Mouse (Mus musculus) erythroblast, embryonic 14.5 days (primary cell): Measurements from ENCODE around the gene Pex14. TPM values are rescaled to one million over a fixed set of nuclear protein-coding genes. Genes with fewer than 3 reads are reported as not detected.

Experiments
- H3K27me3 ChIP-seq: 2 replicates; pipeline ENCODE4 v1.6.1; 2012; ENCODE audit warnings: inconsistent platforms; ENCODE audit not compliant: control insufficient read depth
- H3K36me3 ChIP-seq: 2 replicates; pipeline ENCODE4 v1.6.1; 2012; ENCODE audit warnings: mild to moderate bottlenecking, inconsistent platforms; ENCODE audit not compliant: control insufficient read depth
- H3K4me1 ChIP-seq: 2 replicates; pipeline ENCODE4 v1.6.1; 2012; ENCODE audit warnings: inconsistent platforms; ENCODE audit not compliant: control insufficient read depth
- H3K4me3 ChIP-seq: replicated peaks from 2 replicates; pipeline ENCODE3; 2012; ENCODE audit warnings: moderate library complexity, mild to moderate bottlenecking, inconsistent platforms
- H3K9me3 ChIP-seq: 2 replicates; pipeline ENCODE4 v1.6.1; 2012; ENCODE audit warnings: low read length, inconsistent platforms, mixed read lengths; ENCODE audit not compliant: control insufficient read depth
- GATA1 ChIP-seq: IDR thresholded peaks from 2 replicates; pipeline ENCODE4 v1.6.1; 2012; ENCODE audit warnings: low read length, inconsistent platforms, mixed read lengths
- TAL1 ChIP-seq: IDR thresholded peaks from 3 replicates; pipeline ENCODE4 v1.6.1; 2012; ENCODE audit warnings: low read length, inconsistent platforms, mixed read lengths
- polyA plus RNA-seq: library from polyadenylated mRNA; stranded (reverse); fragments of >175 nt; gene quantifications from 2 replicates; pipeline ENCODE4 v1.2.3, GENCODE M21; 2012

Pex14 gene
- polyA plus RNA-seq, 1 experiment: 2.0 TPM

DNA sequence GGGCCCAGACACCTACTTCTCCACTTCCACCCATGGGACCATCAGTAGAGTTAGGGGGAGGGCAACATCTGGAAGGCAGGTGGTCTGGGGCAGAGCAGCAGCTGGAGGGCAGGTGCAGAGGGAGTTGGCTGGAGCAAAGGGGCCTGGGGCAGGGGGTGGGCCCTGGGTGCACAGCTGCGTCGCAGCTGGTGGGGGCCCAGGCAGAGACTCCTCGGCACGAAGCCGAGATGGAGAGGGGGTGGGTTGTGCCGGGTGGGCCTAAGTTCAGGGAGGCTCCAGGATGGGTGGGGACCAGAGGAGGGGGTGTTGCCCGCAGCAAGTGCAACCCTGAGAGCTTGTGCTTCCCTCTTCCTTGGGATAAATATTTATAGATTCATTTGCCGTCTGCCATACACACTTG is 173.2 kb downstream of the Pex14 start:
- Histone ChIP-seq H3K4me3 (no peak overlapping the region), H3K36me3 (no peaks in the 10 kb centered on the region), H3K4me1 (no peaks in the 10 kb centered on the region), H3K27me3 (peaks cover 43% of the 10 kb centered on the region), H3K9me3 (no peaks in the 10 kb centered on the region)
- no peak for TF ChIP-seq GATA1
- TF ChIP-seq TAL1: no peak

- Histone ChIP-seq H3K36me3 (no peaks in the 10 kb centered on the region), H3K9me3 (no peaks in the 10 kb centered on the region), H3K4me3 (no peak overlapping the region), H3K27me3 (peaks cover 48% of the 10 kb centered on the region), H3K4me1 (no peaks in the 10 kb centered on the region)
- no peak for TF ChIP-seq GATA1
- no peak for TF ChIP-seq TAL1
These were observed 173.9 kb downstream of the Pex14 start for GRCm38 (mm10) chr4:148925589-148926359.

GRCm38 (mm10) chr4:148923976-148924375 is 175.7 kb downstream of the Pex14 start:
- TF ChIP-seq GATA1 (no peak), TAL1 (no peak)
- H3K36me3 ChIP-seq: no peaks in the 10 kb centered on the region
- H3K4me1 ChIP-seq: no peaks in the 10 kb centered on the region
- H3K9me3 ChIP-seq: no peaks in the 10 kb centered on the region
- H3K4me3 ChIP-seq: no peak overlapping the region
- H3K27me3 ChIP-seq: peaks cover 52% of the 10 kb centered on the region

DNA sequence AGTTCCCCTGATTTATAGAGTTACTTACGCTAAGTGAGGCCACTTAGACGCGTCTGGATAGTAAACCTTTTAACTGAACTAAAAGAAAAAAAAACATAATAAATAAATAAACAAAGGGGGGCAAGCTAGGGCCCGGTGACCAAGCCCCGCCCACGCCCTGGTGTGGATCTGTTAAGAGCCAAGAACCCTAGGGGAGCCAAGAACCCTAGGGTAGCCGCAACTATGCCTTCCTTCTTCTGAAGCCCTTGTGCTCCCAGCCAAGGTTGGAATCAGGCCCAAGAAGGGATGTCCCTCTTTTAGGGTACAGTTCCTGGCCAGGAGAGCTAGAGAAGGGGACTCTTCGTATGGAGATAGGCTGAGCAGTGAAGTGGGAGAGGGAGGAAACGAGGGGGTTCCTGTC is 176.3 kb downstream of the Pex14 start:
- no peaks in the 10 kb centered on the region for H3K4me1 ChIP-seq
- no peak overlapping the region for H3K4me3 ChIP-seq
- no peaks in the 10 kb centered on the region for H3K36me3 ChIP-seq
- no peaks in the 10 kb centered on the region for H3K9me3 ChIP-seq
- peaks cover 52% of the 10 kb centered on the region for H3K27me3 ChIP-seq
- TF ChIP-seq TAL1 (no peak), GATA1 (no peak)

DNA sequence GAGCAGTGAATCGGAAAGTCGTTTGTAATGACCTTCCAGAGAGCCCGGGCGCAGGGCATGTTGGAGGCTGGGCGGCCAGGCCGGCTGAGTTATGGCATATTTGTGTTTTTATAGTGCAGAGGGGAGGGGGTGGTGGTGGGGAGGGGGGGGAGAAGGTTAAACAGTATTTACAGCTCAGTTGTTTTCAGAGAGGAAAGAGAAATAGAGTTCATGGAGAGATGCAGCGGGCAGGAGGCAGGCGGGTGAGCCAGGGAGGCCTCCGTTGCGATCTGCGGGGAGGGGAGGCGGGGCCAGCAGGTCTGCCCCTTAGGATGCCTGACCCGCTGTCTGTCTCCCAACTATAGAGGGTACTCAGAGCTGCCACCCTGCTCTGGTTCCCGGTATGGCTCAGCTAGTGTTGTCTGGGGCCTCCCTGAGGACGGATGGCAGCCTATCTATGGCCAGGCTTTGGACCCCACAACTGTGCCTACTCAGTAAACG is 177.4 kb downstream of the Pex14 start:
- TF ChIP-seq GATA1 (no peak), TAL1 (no peak)
- Histone ChIP-seq H3K27me3 (peaks cover 50% of the 10 kb centered on the region), H3K9me3 (no peaks in the 10 kb centered on the region), H3K4me1 (no peaks in the 10 kb centered on the region), H3K36me3 (no peaks in the 10 kb centered on the region), H3K4me3 (no peak overlapping the region)

DNA sequence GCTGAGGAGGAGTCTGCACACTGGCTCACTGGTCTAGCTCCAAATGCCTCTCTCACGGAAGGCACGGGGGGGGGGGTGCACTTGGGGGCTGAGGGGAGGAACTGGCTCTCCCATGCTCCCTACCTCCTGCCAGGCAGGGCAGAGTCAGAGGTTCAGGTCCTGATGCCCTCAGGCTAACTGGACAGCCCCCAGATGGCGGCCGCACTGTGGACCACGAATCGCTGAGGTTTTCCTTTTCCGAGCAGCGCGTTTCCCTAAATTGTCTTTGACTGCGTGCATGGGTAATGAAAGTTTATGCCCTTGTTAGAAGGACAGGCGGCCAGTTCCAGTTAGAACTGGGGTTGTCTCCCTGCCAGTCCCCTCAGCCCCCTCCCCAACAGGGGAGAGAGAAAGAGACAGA is 179.1 kb downstream of the Pex14 start:
- no peak for TF ChIP-seq GATA1
- no peak for TF ChIP-seq TAL1
- no peaks in the 10 kb centered on the region for H3K9me3 ChIP-seq
- no peaks in the 10 kb centered on the region for H3K36me3 ChIP-seq
- H3K27me3 ChIP-seq: peaks cover 41% of the 10 kb centered on the region
- H3K4me1 ChIP-seq: no peaks in the 10 kb centered on the region
- H3K4me3 ChIP-seq: no peak overlapping the region

DNA sequence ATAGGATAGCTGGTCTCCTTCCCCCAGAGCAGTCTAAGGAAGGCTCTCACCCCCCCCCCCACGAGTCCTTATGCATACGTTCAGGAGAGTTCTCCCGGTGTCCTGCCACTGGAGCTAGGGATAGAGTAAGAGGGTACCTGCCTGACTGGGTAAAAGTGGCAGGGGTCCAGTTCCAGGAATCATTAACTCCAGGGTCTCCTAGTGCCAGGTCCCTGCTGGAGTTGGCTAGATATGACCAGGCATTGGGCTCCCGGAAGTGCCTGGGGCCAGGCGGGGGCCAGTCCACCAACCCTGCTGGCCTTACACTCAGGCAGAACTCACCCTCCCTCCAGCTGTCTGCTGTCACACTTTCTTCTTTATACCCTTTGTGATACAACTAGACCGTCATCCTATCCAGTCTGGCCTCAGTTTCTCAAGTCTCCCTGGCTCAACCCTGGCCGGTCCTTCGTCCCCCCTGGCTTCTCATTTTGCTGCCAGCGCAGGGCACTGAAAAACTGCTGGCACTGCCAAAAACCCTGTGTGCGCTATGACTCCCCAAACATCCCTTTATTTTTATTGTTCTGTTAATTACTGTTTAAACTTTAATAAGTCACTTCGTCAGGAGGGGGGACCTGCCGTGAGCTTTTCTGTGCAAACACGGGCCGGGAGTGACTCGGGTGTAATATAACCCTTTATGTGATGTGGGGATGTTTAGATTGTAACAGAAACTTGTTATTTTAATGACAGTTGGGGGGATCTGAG is 180.8 kb downstream of the Pex14 start:
- TF ChIP-seq GATA1: no peak
- TF ChIP-seq TAL1: no peak
- H3K27me3 ChIP-seq: peaks cover 29% of the 10 kb centered on the region

GRCm38 (mm10) chr4:148915849-148916248 is 183.8 kb downstream of the Pex14 start:
- H3K27me3 ChIP-seq: peaks cover 5% of the 10 kb centered on the region
- no peaks in the 10 kb centered on the region for H3K4me1 ChIP-seq
- no peaks in the 10 kb centered on the region for H3K36me3 ChIP-seq
- TF ChIP-seq GATA1 (no peak), TAL1 (no peak)
- H3K9me3 ChIP-seq: no peaks in the 10 kb centered on the region
- H3K4me3 ChIP-seq: no peak overlapping the region

More for the DNA sequence above, 180.8 kb downstream of the Pex14 start:
- Histone ChIP-seq H3K4me3 (no peak overlapping the region), H3K36me3 (no peaks in the 10 kb centered on the region), H3K4me1 (no peaks in the 10 kb centered on the region), H3K9me3 (no peaks in the 10 kb centered on the region)
